Mouse (Mus musculus) G1E (cell line): Measurements from ENCODE around the gene Sp7.

Source experiments
- POLR2AphosphoS5 ChIP-seq: IDR thresholded peaks from 2 replicates; pipeline ENCODE4 v1.6.1; 2012; ENCODE audit warnings: low read depth, low read length, inconsistent platforms; ENCODE audit not compliant: insufficient replicate concordance
- TAL1 ChIP-seq: conservative IDR thresholded peaks from 2 replicates; pipeline ENCODE4 v1.6.1; 2012; ENCODE audit warnings: low read depth, low read length, inconsistent platforms, mixed read lengths

DNA sequence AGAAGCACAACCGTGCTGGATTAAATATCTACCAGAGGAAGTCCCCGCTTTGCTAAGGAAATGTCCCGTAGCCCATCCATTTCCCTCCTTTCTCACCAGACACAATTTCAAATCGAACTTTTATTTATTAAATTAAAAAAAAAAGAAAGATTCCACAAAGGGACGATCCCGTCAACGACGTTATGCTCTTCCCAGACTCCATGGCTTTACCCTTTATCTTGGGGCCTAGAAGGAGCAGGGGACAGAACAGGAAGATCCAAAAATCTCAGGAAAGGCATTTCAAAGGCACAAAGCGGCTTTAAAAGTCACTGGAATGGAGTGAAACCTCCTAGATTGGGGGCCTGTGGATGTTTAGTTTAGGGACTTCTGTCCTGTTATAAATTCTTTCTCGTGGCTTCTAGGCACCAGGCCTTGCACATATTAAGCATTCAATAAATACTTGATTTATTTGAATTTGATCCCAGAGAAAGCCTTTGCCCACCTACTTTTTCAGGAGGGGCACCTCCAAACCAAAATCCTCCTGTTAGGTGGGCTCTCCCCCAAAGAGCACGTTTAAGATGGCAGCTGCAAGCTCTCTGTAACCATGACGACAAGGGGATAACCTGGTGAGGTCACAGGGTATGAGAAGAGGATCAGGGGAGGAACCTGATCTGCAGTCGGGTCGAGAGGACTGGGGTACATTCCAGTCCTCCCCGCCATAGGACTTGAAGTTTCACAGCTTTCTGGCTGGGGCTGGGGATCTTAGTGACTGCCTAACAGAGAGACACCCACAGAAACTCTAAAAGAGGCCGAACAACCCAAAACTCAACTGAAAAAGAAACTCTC is 10.3 kb downstream of the Sp7 start:
- TF ChIP-seq TAL1 (no peak), POLR2AphosphoS5 (no peak)
